Mouse (Mus musculus) neural tube, embryonic 12.5 days (tissue): ENCODE results near the gene Mocs2. TPM values are rescaled to one million over a fixed set of nuclear protein-coding genes. Genes with fewer than 3 reads are reported as not detected.

Experiments used
- ATAC-seq: fragments of 200-750 bp; cut with Nextera tagmentation; 2 replicates; pipeline ENCODE4 v1.8.0; 2017; ENCODE audit warnings: low read depth, mild to moderate bottlenecking, moderate TSS enrichment, moderate library complexity; ENCODE audit not compliant: low FRiP score
- H3K27ac ChIP-seq: fragments of 300-500 bp; sonication (generic); 2 replicates; pipeline ENCODE4 v1.5.1; 2016
- H3K27me3 ChIP-seq: fragments of 300-500 bp; sonication (generic); replicated peaks from 2 replicates; pipeline ENCODE4 v1.6.1; 2016; ENCODE audit warnings: mild to moderate bottlenecking
- H3K36me3 ChIP-seq: fragments of 300-500 bp; sonication (generic); 2 replicates; pipeline ENCODE4 v1.6.1; 2016; ENCODE audit warnings: mild to moderate bottlenecking
- H3K4me1 ChIP-seq: fragments of 300-500 bp; sonication (generic); 2 replicates; pipeline ENCODE4 v1.6.1; 2016
- H3K4me2 ChIP-seq: fragments of 300-500 bp; sonication (generic); replicated peaks from 2 replicates; pipeline ENCODE4 v1.6.1; 2016; ENCODE audit warnings: mild to moderate bottlenecking
- H3K4me3 ChIP-seq: fragments of 300-500 bp; sonication (generic); 2 replicates; pipeline ENCODE4 v1.5.1; 2016
- H3K9ac ChIP-seq: fragments of 300-500 bp; sonication (generic); 2 replicates; pipeline ENCODE4 v1.6.1; 2016; ENCODE audit warnings: mild to moderate bottlenecking
- H3K9me3 ChIP-seq: fragments of 300-500 bp; sonication (generic); 2 replicates; pipeline ENCODE4 v1.6.1; 2016; ENCODE audit warnings: mild to moderate bottlenecking
- WGBS: fragments of 180-500 bp; shearing (Covaris S2); methylation state at CpG from one replicate; pipeline ENCODE4 v1.1.7; 2016; 5-methylcytosine and 5-hydroxymethylcytosine counted together
- polyA plus RNA-seq: library from polyadenylated mRNA; unstranded; fragments of >200 nt; fragmentation: Nextera tagmentation; extraction: Ambion mirVana; gene quantifications from 2 replicates; pipeline ENCODE4 v1.2.1, GENCODE M21; 2016

Gene Mocs2
- polyA plus RNA-seq, result 83.1 and 88.1 TPM in 2 replicates

GRCm38 (mm10) chr13:114817751-114818360, at the start of gene Mocs2:
Mocs2 (plus strand) TSS chr13:114818236.
- H3K4me3 ChIP-seq, result peak within 1 kb of the TSS; percentile 77
- peak; percentile 99 for ATAC-seq
- no peak within 1 kb of the TSS for H3K27ac ChIP-seq
- H3K27me3 ChIP-seq, result no peaks in the 10 kb centered on the region
- peaks cover 11% of the 10 kb centered on the region for H3K4me1 ChIP-seq
- peak within 1 kb of the TSS; percentile 87 for H3K4me2 ChIP-seq
- H3K9ac ChIP-seq, result peak within 1 kb of the TSS; percentile 56
- H3K36me3 ChIP-seq, result no peaks in the 10 kb centered on the region
- under 1% methylated on average over 39 of the region's 39 CpGs for whole genome bisulfite sequencing
- no peaks in the 10 kb centered on the region for H3K9me3 ChIP-seq

GRCm38 (mm10) chr13:114791511-114791910, 26.5 kb upstream of the Mocs2 start:
- no peak overlapping the region for H3K4me2 ChIP-seq
- no peaks in the 10 kb centered on the region for H3K27me3 ChIP-seq
- 79% methylated on average over 1 of the region's 1 CpGs for WGBS
- no peak overlapping the region for H3K4me3 ChIP-seq
- no peaks in the 10 kb centered on the region for H3K4me1 ChIP-seq
- H3K9ac ChIP-seq, result no peak overlapping the region
- H3K9me3 ChIP-seq, result no peaks in the 10 kb centered on the region
- H3K27ac ChIP-seq, result no peak overlapping the region
- no peak for ATAC-seq
- no peaks in the 10 kb centered on the region for H3K36me3 ChIP-seq

DNA sequence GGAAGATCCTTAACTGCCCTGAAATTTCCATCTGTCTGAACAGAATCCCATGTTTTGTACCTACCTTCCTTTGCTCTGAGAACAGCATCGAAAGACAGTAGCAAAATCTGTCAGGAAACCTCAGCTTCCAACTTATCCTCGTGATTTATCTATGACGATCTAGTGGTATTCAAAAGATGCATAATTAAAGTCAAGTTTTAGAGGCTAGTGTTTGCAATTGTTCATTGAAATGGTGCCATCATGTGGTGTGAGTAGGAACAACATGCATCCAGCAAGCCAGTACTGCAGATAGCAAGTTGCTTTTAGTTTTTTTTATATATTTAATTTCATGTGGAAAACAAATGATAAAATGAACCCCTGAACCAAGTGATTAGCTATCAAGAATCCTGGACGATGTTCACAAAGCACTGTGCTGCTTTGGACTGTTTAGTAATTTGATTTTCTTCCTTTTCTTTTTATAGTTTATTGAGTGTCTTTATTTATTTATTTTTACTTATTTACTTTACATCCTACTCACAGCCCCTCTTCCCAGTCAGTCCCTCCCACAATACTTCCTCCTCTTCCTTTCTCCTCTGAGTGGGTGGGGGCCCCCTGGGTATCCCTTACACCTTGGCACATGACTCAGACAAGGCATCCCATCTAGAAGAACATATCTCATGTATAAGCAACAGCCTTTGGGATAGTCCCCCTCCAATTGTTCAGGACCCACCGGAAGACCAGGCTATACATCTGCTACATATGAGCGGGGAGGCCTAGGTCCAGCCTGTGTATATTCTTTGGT, 24.6 kb upstream of the Mocs2 start:
- H3K9ac ChIP-seq, result no peak overlapping the region
- no peaks in the 10 kb centered on the region for H3K36me3 ChIP-seq
- no peaks in the 10 kb centered on the region for H3K27me3 ChIP-seq
- H3K4me2 ChIP-seq, result no peak overlapping the region
- ATAC-seq, result peak; percentile 48
- H3K27ac ChIP-seq, result no peak overlapping the region
- 50% methylated on average over 6 of the region's 6 CpGs for WGBS
- H3K4me3 ChIP-seq, result no peak overlapping the region
- H3K4me1 ChIP-seq, result no peaks in the 10 kb centered on the region
- no peaks in the 10 kb centered on the region for H3K9me3 ChIP-seq

GRCm38 (mm10) chr13:114801857-114802256, 16.2 kb upstream of the Mocs2 start:
- Histone ChIP-seq H3K9me3 (no peaks in the 10 kb centered on the region), H3K36me3 (no peaks in the 10 kb centered on the region), H3K27me3 (no peaks in the 10 kb centered on the region), H3K27ac (no peak overlapping the region), H3K9ac (no peak overlapping the region), H3K4me1 (no peaks in the 10 kb centered on the region), H3K4me2 (no peak overlapping the region), H3K4me3 (no peak overlapping the region)
- WGBS, result 79% methylated on average over 3 of the region's 3 CpGs
- ATAC-seq, result no peak

DNA sequence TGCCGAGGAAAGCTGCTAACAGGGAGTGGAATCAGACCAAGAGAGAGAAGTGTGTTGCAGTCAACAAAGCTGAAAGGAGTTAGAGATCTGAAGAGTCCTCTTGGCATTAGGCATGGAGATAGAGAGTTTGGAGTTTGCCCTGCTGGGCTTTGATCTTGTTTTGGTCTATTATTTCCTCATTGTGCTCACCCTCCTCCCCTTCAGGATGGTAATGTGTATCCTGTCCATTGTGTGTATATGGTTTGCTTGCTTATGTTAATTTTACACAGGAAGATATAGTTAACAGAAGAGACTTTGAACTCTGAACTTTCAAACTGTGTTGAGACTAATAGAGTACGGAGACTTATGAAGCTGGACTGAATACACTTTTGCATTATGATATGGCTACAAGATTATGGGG, 15.1 kb upstream of the Mocs2 start:
- ATAC-seq, result no peak
- Histone ChIP-seq H3K27me3 (no peaks in the 10 kb centered on the region), H3K9ac (no peak overlapping the region), H3K4me3 (no peak overlapping the region), H3K4me2 (no peak overlapping the region), H3K36me3 (no peaks in the 10 kb centered on the region), H3K27ac (no peak overlapping the region), H3K4me1 (no peaks in the 10 kb centered on the region), H3K9me3 (no peaks in the 10 kb centered on the region)
- 79% methylated on average over 2 of the region's 2 CpGs for WGBS

GRCm38 (mm10) chr13:114809624-114810210, 8.3 kb upstream of the Mocs2 start:
- 89% methylated on average over 5 of the region's 5 CpGs for WGBS
- Histone ChIP-seq H3K36me3 (no peaks in the 10 kb centered on the region), H3K4me1 (no peaks in the 10 kb centered on the region), H3K27me3 (no peaks in the 10 kb centered on the region), H3K4me2 (no peak overlapping the region), H3K4me3 (no peak overlapping the region), H3K27ac (no peak overlapping the region), H3K9ac (no peak overlapping the region), H3K9me3 (no peaks in the 10 kb centered on the region)
- ATAC-seq, result no peak

DNA sequence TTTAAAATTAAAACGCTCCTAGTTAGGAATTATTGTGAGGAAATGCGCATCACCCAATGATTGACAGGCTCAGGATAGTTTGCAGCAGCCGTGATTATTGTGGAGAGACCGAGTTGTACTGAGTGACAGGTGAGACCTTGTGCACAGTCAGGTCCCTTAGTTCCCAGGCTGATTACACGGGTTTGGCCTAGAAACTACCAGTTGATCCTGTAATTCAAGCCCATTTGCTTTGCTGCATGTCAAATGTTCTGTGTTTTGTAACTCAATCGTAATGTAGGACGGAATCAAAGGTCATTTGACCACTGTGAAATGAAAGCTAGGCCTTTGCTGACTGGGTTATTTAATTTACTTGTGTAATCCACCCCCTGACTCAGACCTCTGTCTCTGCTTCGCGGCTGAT, 477 bp downstream of the Mocs2 start:
- Histone ChIP-seq H3K4me3 (peak overlapping the region; percentile 77), H3K36me3 (peaks cover 3% of the 10 kb centered on the region; the same call in 1 of the 2 replicates), H3K4me2 (peak overlapping the region; percentile 87), H3K4me1 (peaks cover 11% of the 10 kb centered on the region), H3K9ac (peak overlapping the region; percentile 56), H3K27ac (no peak overlapping the region), H3K27me3 (no peaks in the 10 kb centered on the region), H3K9me3 (no peaks in the 10 kb centered on the region)
- peak; percentile 77 for ATAC-seq
- 35% methylated on average over 9 of the region's 9 CpGs for WGBS

GRCm38 (mm10) chr13:114822871-114823270, 4.8 kb downstream of the Mocs2 start:
- H3K4me1 ChIP-seq, result peaks cover 8% of the 10 kb centered on the region
- no peaks in the 10 kb centered on the region for H3K9me3 ChIP-seq
- 94% methylated on average over 2 of the region's 2 CpGs for WGBS
- H3K36me3 ChIP-seq, result peaks cover 27% of the 10 kb centered on the region
- no peak overlapping the region for H3K27ac ChIP-seq
- H3K27me3 ChIP-seq, result no peaks in the 10 kb centered on the region
- H3K4me3 ChIP-seq, result no peak overlapping the region
- H3K9ac ChIP-seq, result no peak overlapping the region
- ATAC-seq, result no peak
- H3K4me2 ChIP-seq, result no peak overlapping the region

GRCm38 (mm10) chr13:114825377-114825855, 7.4 kb downstream of the Mocs2 start:
- Histone ChIP-seq H3K9ac (no peak overlapping the region), H3K9me3 (no peaks in the 10 kb centered on the region), H3K27ac (no peak overlapping the region), H3K4me3 (no peak overlapping the region), H3K36me3 (peaks cover 36% of the 10 kb centered on the region), H3K27me3 (no peaks in the 10 kb centered on the region), H3K4me2 (no peak overlapping the region), H3K4me1 (no peaks in the 10 kb centered on the region)
- WGBS, result 94% methylated on average over 6 of the region's 6 CpGs
- ATAC-seq, result no peak

DNA sequence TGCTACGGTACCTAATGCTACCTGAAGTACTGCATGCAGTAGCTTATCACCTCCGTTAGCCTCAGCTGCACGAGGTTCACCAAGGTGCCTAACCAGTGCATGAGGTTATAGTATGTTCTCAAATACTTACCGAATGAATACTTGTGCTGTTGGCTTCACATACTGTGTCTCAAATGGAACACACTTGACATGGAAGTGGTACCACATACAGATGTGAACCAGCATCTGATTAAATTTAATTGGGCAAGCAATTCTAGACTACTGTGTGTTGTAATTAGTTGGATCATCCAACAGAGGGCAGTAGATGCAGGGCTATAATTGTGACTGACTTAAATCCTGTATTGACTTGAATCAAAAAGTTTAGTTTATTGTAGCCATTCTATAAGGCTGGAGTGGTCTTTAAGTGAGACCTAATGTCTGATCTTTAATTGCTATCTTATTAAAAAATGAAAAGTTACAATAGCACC, 13.4 kb downstream of the Mocs2 start:
- Histone ChIP-seq H3K4me2 (no peak overlapping the region), H3K9me3 (no peaks in the 10 kb centered on the region), H3K4me3 (no peak overlapping the region), H3K4me1 (no peaks in the 10 kb centered on the region), H3K27ac (no peak overlapping the region), H3K9ac (no peak overlapping the region), H3K27me3 (no peaks in the 10 kb centered on the region), H3K36me3 (peaks cover 32% of the 10 kb centered on the region)
- 85% methylated on average over 4 of the region's 4 CpGs for WGBS
- ATAC-seq, result peak; percentile 57

- Histone ChIP-seq H3K9me3 (no peaks in the 10 kb centered on the region), H3K4me3 (no peak overlapping the region), H3K4me2 (no peak overlapping the region), H3K9ac (no peak overlapping the region), H3K36me3 (peaks cover 20% of the 10 kb centered on the region; the same call in 1 of the 2 replicates), H3K27me3 (no peaks in the 10 kb centered on the region), H3K27ac (no peak overlapping the region), H3K4me1 (peaks cover 7% of the 10 kb centered on the region; the same call in 1 of the 2 replicates)
- ATAC-seq, result no peak
- WGBS, result 75% methylated on average over 5 of the region's 5 CpGs
These were observed 14.7 kb downstream of the Mocs2 start for GRCm38 (mm10) chr13:114832761-114833160.

GRCm38 (mm10) chr13:114833351-114833750, 15.3 kb downstream of the Mocs2 start:
- H3K27me3 ChIP-seq, result no peaks in the 10 kb centered on the region
- ATAC-seq, result no peak
- no peak overlapping the region for H3K4me3 ChIP-seq
- H3K4me1 ChIP-seq, result peaks cover 8% of the 10 kb centered on the region; the same call in 1 of the 2 replicates
- H3K27ac ChIP-seq, result no peak overlapping the region
- no peak overlapping the region for H3K4me2 ChIP-seq
- peaks cover 19% of the 10 kb centered on the region; the same call in 1 of the 2 replicates for H3K36me3 ChIP-seq
- H3K9me3 ChIP-seq, result no peaks in the 10 kb centered on the region
- H3K9ac ChIP-seq, result no peak overlapping the region
- WGBS, result 90% methylated on average over 4 of the region's 4 CpGs
